Mouse (Mus musculus): Measurements from ENCODE around the gene Gzf1. TPM values are rescaled to one million over a fixed set of nuclear protein-coding genes. Genes with fewer than 3 reads are reported as not detected.

Gene Gzf1
- polyA plus RNA-seq, 2 experiments: 15.3 to 21.6 TPM

- peak; percentile 84 for DNase-seq (ENCODE audit: low spot score)
- Histone ChIP-seq H3K36me3 (ENCODE audit: control insufficient read depth, insufficient read depth, low read length) (peaks cover 35% of the 10 kb centered on the region), H3K4me3 (replicated peaks; ENCODE audit: low read length) (no peak overlapping the region; the same call in 1 of the 2 replicates), H3K4me1 (ENCODE audit: control insufficient read depth, insufficient read depth, low read length) (peaks cover 38% of the 10 kb centered on the region), H3K27ac (replicated peaks; ENCODE audit: low read depth, low read length) (peak overlapping the region; percentile 74), H3K4me2 (replicated peaks; ENCODE audit: low read depth, low read length, severe bottlenecking) (peak overlapping the region; percentile 89), H3K9ac (ENCODE audit: low read depth, low read length, severe bottlenecking) (no peak overlapping the region), H3K9me3 (ENCODE audit: control insufficient read depth, low read length) (no peaks in the 10 kb centered on the region), H3K27me3 (ENCODE audit: control insufficient read depth, insufficient read depth, low read length) (no peaks in the 10 kb centered on the region)
- WGBS: 3% methylated on average over 9 of the region's 9 CpGs
- peak; percentile 9; the same call in 1 of the 2 replicates for ATAC-seq (ENCODE audit: low FRiP score, low read depth)
- no peak for TF ChIP-seq POLR2A (IDR thresholded peaks at IDR 0.05; ENCODE audit: borderline replicate concordance, extremely low read depth, insufficient read depth, insufficient read length)
Measured at GRCm38 (mm10) chr2:148679346-148679745, 1.5 kb upstream of the Gzf1 start.

DNA sequence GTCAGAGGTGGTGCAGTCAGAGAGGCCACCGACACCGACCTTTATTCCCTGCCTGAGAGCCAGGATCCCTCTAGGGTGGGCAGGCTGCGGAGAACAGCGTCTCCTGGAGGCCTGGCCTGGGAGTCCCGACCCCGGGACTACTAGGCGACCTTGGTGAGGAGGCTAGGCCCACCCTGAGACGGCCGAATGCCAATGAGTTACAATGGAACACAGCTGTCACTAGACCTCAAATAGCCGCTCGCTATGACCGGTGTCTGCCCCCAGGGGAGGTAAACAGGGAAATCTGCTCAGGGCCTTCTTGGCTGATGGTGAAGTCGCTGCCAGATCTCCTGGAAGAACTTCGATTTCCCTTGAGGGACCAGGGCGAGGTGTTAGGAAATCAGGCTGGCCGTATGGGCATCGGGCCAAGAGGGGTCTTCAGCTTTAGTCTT, 653 bp downstream of the Gzf1 start:
- WGBS: 9% methylated on average over 17 of the region's 17 CpGs
- ATAC-seq (ENCODE audit: low FRiP score, low read depth) (peak; percentile 45), DNase-seq (ENCODE audit: low spot score) (peak; percentile 38)
- H3K4me1 ChIP-seq (ENCODE audit: control insufficient read depth, insufficient read depth, low read length): peaks cover 38% of the 10 kb centered on the region
- peak overlapping the region; percentile 59; the same call in 1 of the 2 replicates for H3K27ac ChIP-seq (replicated peaks; ENCODE audit: low read depth, low read length)
- H3K27me3 ChIP-seq (ENCODE audit: control insufficient read depth, insufficient read depth, low read length): no peaks in the 10 kb centered on the region
- H3K36me3 ChIP-seq (ENCODE audit: control insufficient read depth, insufficient read depth, low read length): peaks cover 36% of the 10 kb centered on the region
- H3K9me3 ChIP-seq (ENCODE audit: control insufficient read depth, low read length): no peaks in the 10 kb centered on the region
- H3K4me2 ChIP-seq (replicated peaks; ENCODE audit: low read depth, low read length, severe bottlenecking): peak overlapping the region; percentile 89
- no peak for TF ChIP-seq POLR2A (IDR thresholded peaks at IDR 0.05; ENCODE audit: borderline replicate concordance, extremely low read depth, insufficient read depth, insufficient read length)
- H3K4me3 ChIP-seq (replicated peaks; ENCODE audit: low read length): peak overlapping the region; percentile 75
- H3K9ac ChIP-seq (ENCODE audit: low read depth, low read length, severe bottlenecking): peak overlapping the region; percentile 83

- Histone ChIP-seq H3K4me2 (replicated peaks; ENCODE audit: low read depth, low read length, severe bottlenecking) (no peak overlapping the region), H3K36me3 (ENCODE audit: control insufficient read depth, insufficient read depth, low read length) (peaks cover 36% of the 10 kb centered on the region), H3K27ac (replicated peaks; ENCODE audit: low read depth, low read length) (no peak overlapping the region), H3K4me3 (replicated peaks; ENCODE audit: low read length) (no peak overlapping the region), H3K27me3 (ENCODE audit: control insufficient read depth, insufficient read depth, low read length) (no peaks in the 10 kb centered on the region), H3K4me1 (ENCODE audit: control insufficient read depth, insufficient read depth, low read length) (peaks cover 34% of the 10 kb centered on the region), H3K9me3 (ENCODE audit: control insufficient read depth, low read length) (no peaks in the 10 kb centered on the region), H3K9ac (ENCODE audit: low read depth, low read length, severe bottlenecking) (no peak overlapping the region)
- no peak for ATAC-seq (ENCODE audit: low FRiP score, low read depth)
- no peak for DNase-seq (ENCODE audit: low spot score)
- 100% methylated on average over 1 of the region's 1 CpGs for WGBS
- no peak for TF ChIP-seq POLR2A (IDR thresholded peaks at IDR 0.05; ENCODE audit: borderline replicate concordance, extremely low read depth, insufficient read depth, insufficient read length)
Measured at GRCm38 (mm10) chr2:148683031-148683430, 2.2 kb downstream of the Gzf1 start.

GRCm38 (mm10) chr2:148684972-148685371, 4.1 kb downstream of the Gzf1 start:
- Histone ChIP-seq H3K27me3 (ENCODE audit: control insufficient read depth, insufficient read depth, low read length) (no peaks in the 10 kb centered on the region), H3K4me2 (replicated peaks; ENCODE audit: low read depth, low read length, severe bottlenecking) (no peak overlapping the region), H3K9ac (ENCODE audit: low read depth, low read length, severe bottlenecking) (no peak overlapping the region), H3K9me3 (ENCODE audit: control insufficient read depth, low read length) (no peaks in the 10 kb centered on the region), H3K4me3 (replicated peaks; ENCODE audit: low read length) (no peak overlapping the region), H3K4me1 (ENCODE audit: control insufficient read depth, insufficient read depth, low read length) (peaks cover 16% of the 10 kb centered on the region), H3K27ac (replicated peaks; ENCODE audit: low read depth, low read length) (no peak overlapping the region), H3K36me3 (ENCODE audit: control insufficient read depth, insufficient read depth, low read length) (peaks cover 48% of the 10 kb centered on the region)
- 86% methylated on average over 2 of the region's 2 CpGs for WGBS
- no peak for DNase-seq (ENCODE audit: low spot score)
- TF ChIP-seq POLR2A (IDR thresholded peaks at IDR 0.05; ENCODE audit: borderline replicate concordance, extremely low read depth, insufficient read depth, insufficient read length): no peak
- no peak for ATAC-seq (ENCODE audit: low FRiP score, low read depth)

DNA sequence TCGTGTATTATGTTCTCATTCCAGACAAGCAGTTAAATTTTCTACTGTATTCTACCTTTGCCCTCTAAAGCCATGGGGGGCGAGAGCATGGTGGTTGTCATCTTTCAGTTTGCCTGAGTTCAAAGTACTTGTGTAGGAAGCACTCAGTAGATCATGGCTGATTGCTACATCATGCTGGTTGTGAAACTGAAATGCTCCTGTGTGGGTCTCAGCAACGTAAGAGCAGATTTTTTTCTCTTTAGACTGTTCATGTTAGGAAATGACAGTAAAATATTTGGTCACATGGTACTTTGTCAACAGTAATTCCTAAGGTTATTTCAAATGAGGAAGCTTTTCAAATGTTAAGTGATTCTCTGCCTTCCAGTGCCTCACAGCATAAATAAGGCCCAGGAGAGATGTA, 4.9 kb downstream of the Gzf1 start:
- ATAC-seq (ENCODE audit: low FRiP score, low read depth) (no peak), DNase-seq (ENCODE audit: low spot score) (no peak)
- H3K4me3 ChIP-seq (replicated peaks; ENCODE audit: low read length): no peak overlapping the region
- WGBS: 86% methylated on average over 3 of the region's 3 CpGs
- H3K27ac ChIP-seq (replicated peaks; ENCODE audit: low read depth, low read length): no peak overlapping the region
- H3K27me3 ChIP-seq (ENCODE audit: control insufficient read depth, insufficient read depth, low read length): no peaks in the 10 kb centered on the region
- no peak overlapping the region for H3K9ac ChIP-seq (ENCODE audit: low read depth, low read length, severe bottlenecking)
- no peak overlapping the region for H3K4me2 ChIP-seq (replicated peaks; ENCODE audit: low read depth, low read length, severe bottlenecking)
- H3K36me3 ChIP-seq (ENCODE audit: control insufficient read depth, insufficient read depth, low read length): peaks cover 56% of the 10 kb centered on the region
- no peak for TF ChIP-seq POLR2A (IDR thresholded peaks at IDR 0.05; ENCODE audit: borderline replicate concordance, extremely low read depth, insufficient read depth, insufficient read length)
- peaks cover 9% of the 10 kb centered on the region for H3K4me1 ChIP-seq (ENCODE audit: control insufficient read depth, insufficient read depth, low read length)
- H3K9me3 ChIP-seq (ENCODE audit: control insufficient read depth, low read length): no peaks in the 10 kb centered on the region

DNA sequence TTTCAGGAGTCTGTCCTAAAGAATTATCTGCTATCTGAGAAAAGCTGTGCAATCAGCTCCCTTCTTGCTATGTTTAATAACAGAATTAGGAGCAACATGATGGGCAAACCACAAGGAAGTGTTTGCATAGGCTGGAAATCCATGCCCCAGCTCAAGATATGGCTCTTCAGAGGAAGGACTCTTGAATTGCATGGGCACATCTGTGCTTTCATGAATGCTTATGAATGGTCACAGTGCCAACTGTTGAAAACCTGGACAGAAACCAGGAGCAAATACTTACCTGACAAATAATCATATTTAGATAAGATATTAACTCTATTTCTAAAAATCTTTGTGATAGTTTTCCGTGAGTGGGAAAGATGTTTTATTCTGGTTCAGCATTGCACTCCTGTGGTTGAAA, 6.0 kb downstream of the Gzf1 start:
- H3K9ac ChIP-seq (ENCODE audit: low read depth, low read length, severe bottlenecking): no peak overlapping the region
- H3K9me3 ChIP-seq (ENCODE audit: control insufficient read depth, low read length): no peaks in the 10 kb centered on the region
- no peak overlapping the region for H3K4me2 ChIP-seq (replicated peaks; ENCODE audit: low read depth, low read length, severe bottlenecking)
- no peak for ATAC-seq (ENCODE audit: low FRiP score, low read depth)
- 97% methylated on average over 1 of the region's 1 CpGs for WGBS
- H3K36me3 ChIP-seq (ENCODE audit: control insufficient read depth, insufficient read depth, low read length): peaks cover 67% of the 10 kb centered on the region
- H3K4me3 ChIP-seq (replicated peaks; ENCODE audit: low read length): no peak overlapping the region
- no peak for TF ChIP-seq POLR2A (IDR thresholded peaks at IDR 0.05; ENCODE audit: borderline replicate concordance, extremely low read depth, insufficient read depth, insufficient read length)
- H3K27me3 ChIP-seq (ENCODE audit: control insufficient read depth, insufficient read depth, low read length): no peaks in the 10 kb centered on the region
- no peak for DNase-seq (ENCODE audit: low spot score)
- H3K4me1 ChIP-seq (ENCODE audit: control insufficient read depth, insufficient read depth, low read length): peaks cover 6% of the 10 kb centered on the region
- H3K27ac ChIP-seq (replicated peaks; ENCODE audit: low read depth, low read length): no peak overlapping the region
